Mouse (Mus musculus): ENCODE data around the gene Dppa2.

The Dppa2 gene

DNA sequence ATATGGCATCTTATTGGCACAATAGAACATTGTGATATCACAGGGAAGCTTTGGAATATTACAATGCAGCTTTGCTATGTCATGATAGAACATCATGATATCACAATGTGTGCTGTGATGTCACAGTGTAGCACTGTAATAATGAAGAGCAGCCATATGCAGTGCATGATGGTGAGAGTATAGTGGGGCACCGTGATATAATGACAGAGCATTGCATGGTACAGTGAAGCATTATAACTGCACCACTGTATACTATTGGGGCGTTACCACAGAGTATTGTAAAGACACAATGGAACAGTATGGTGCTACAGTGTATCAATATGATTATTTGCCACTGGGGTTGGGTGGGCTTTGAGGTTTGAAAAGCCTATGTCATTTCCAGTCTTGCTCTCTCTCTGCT is 40.5 kb downstream of the Dppa2 start:
- DNase-seq (ENCODE audit: low read depth): no peak

- no peak for DNase-seq (ENCODE audit: low read depth)
Observed at GRCm38 (mm10) chr16:48347246-48347645, 43.5 kb downstream of the Dppa2 start.

- DNase-seq (ENCODE audit: low read depth): no peak
Observed at GRCm38 (mm10) chr16:48355716-48356115, 52.0 kb downstream of the Dppa2 start.

DNA sequence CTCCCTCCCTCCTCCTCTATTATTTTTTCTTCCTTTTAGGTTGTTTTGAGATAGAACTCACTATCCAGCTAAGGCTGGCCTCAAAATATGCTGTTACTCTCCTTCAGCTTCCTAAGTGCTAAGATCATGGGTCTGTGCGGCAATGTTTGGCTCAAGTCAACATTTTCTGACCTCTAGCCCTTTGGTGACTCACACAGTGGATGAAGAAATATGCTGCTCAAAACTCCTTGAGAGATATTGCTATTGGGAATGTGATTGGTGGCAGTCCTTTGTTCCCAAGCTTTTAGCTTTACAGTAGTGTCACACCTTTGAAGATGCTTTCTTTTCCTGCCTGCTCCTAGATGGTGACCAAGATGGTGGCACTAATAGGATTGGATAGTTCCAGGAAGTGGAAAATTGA is 52.7 kb downstream of the Dppa2 start:
- peak; percentile 24 for DNase-seq (ENCODE audit: low read depth)

- DNase-seq (ENCODE audit: low read depth): no peak
Observed at GRCm38 (mm10) chr16:48360887-48361286, 57.2 kb downstream of the Dppa2 start.

- DNase-seq (ENCODE audit: low read depth): no peak
Observed at GRCm38 (mm10) chr16:48366801-48367200, 63.1 kb downstream of the Dppa2 start.

GRCm38 (mm10) chr16:48368096-48368495 is 64.4 kb downstream of the Dppa2 start:
- DNase-seq (ENCODE audit: low read depth): no peak

All from fibroblast of lung, adult 2 months (primary cell).